Comparison of ENCODE assay signal across 18 mouse cellular contexts in the genomic region with DNA sequence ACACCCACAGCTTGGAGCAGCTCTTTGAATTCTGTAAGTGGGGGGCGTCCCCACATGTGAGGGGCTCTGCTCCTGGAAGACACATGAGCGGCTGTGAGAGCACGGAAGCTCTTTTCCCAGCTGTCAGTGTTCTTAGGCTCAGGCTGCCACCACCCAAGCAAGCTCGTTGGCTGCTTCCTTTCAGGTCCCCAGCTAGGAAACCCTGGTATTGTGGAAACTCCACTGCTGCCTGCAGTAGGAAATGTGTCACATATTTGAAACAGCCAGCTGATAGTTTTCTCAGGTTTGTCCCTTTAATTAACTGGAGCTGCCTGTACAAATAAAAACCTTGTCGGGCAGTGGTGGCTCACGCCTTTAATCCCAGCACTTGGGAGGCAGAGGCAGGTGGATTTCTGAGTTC.
A peak's percentile ranks its signal among the peaks of the same experiment; 100 is the strongest.
DNase-seq lines count a peak whose midpoint lies in the region; ATAC-seq and TF ChIP-seq lines count a peak whose summit lies in the region.
"Had no signal": no experiment of that assay in that cellular context is flagged by ENCODE, and none has a peak within 500 bp of the region (broad histone marks: within the 10 kb centered on the region; RNA-seq: fewer than 3 reads in every experiment).

No protein-coding gene starts in this region.

- H3K4me3 ChIP-seq in forebrain, embryonic 13.5 days, result no peak overlapping the region
- H3K4me3 ChIP-seq in forebrain, embryonic 15.5 days, result no peak overlapping the region
- H3K4me3 ChIP-seq in gastrocnemius, adult 2 months, result no peak overlapping the region
- no peak overlapping the region for H3K4me3 ChIP-seq in kidney, embryonic 15.5 days (replicated peaks)
- H3K4me3 ChIP-seq: embryonic facial prominence, embryonic 15.5 days; erythroblast, embryonic 14.5 days; hindbrain, embryonic 10.5 days; intestine, embryonic 15.5 days had no signal

- 55% methylated on average over 6 of the region's 6 CpGs for WGBS in forebrain, embryonic 13.5 days
- WGBS in forebrain, embryonic 15.5 days, result 53% methylated on average over 6 of the region's 6 CpGs
- WGBS in kidney, embryonic 15.5 days, result 69% methylated on average over 6 of the region's 6 CpGs

- no peak overlapping the region for H3K4me2 ChIP-seq in forebrain, embryonic 13.5 days
- H3K4me2 ChIP-seq in forebrain, embryonic 15.5 days (replicated peaks), result no peak overlapping the region
- H3K4me2 ChIP-seq in kidney, embryonic 15.5 days, result no peak overlapping the region
- H3K4me2 ChIP-seq: embryonic facial prominence, embryonic 15.5 days; hindbrain, embryonic 14.5 days; intestine, embryonic 15.5 days had no signal

- peaks cover 18% of the 10 kb centered on the region; the same call in 1 of the 2 replicates for H3K36me3 ChIP-seq in forebrain, embryonic 13.5 days (ENCODE audit: poor library complexity, severe bottlenecking)
- H3K36me3 ChIP-seq in forebrain, embryonic 15.5 days, result no peaks in the 10 kb centered on the region
- peaks cover 67% of the 10 kb centered on the region for H3K36me3 ChIP-seq in kidney, embryonic 15.5 days

- 0 out of 2 replicates have a peak, but pooled peaks have one; percentile 43 for ATAC-seq in forebrain, embryonic 13.5 days
- no peak for ATAC-seq in forebrain, embryonic 15.5 days (replicated peaks)
- ATAC-seq in kidney, embryonic 15.5 days (replicated peaks; ENCODE audit: low FRiP score), result no peak
- ATAC-seq: intestine, embryonic 15.5 days had no signal

- no peaks in the 10 kb centered on the region for H3K9me3 ChIP-seq in forebrain, embryonic 13.5 days (replicated peaks)
- H3K9me3 ChIP-seq in forebrain, embryonic 15.5 days, result no peaks in the 10 kb centered on the region
- H3K9me3 ChIP-seq in kidney, embryonic 15.5 days (replicated peaks), result no peaks in the 10 kb centered on the region
- H3K9me3 ChIP-seq: embryonic facial prominence, embryonic 15.5 days; hindbrain, embryonic 10.5 days; intestine, embryonic 15.5 days had no signal

- H3K4me1 ChIP-seq in forebrain, embryonic 13.5 days, result no peaks in the 10 kb centered on the region
- H3K4me1 ChIP-seq in forebrain, embryonic 15.5 days, result no peaks in the 10 kb centered on the region
- peaks cover 30% of the 10 kb centered on the region for H3K4me1 ChIP-seq in kidney, embryonic 15.5 days
- H3K4me1 ChIP-seq: embryonic facial prominence, embryonic 15.5 days had no signal

- no peak for DNase-seq in gastrocnemius, adult 2 months
- DNase-seq in gastrocnemius, postnatal 14 days, result no peak
- no peak for DNase-seq in kidney, adult 8-10 months
- no peak for DNase-seq in spleen, postnatal 4 days (ENCODE audit: low spot score in 2 of 2)
- DNase-seq: adrenal gland, postnatal 10 days; cerebellum, adult 18-20 months; cerebellum, adult 9-11 months; cerebellum, postnatal 36 days; heart, postnatal 14 days; kidney, adult 2 months had no signal

- intact Hi-C loops in gastrocnemius, adult 2 months (cut with DNase I), result no loop called here
- intact Hi-C loops in gastrocnemius, postnatal 14 days (cut with DNase I; ENCODE audit: low total_unique reads), result no loop called here

- H3K27me3 ChIP-seq in forebrain, embryonic 13.5 days, result no peaks in the 10 kb centered on the region
- H3K27me3 ChIP-seq in forebrain, embryonic 15.5 days, result no peaks in the 10 kb centered on the region
- no peaks in the 10 kb centered on the region for H3K27me3 ChIP-seq in kidney, embryonic 15.5 days
- H3K27me3 ChIP-seq: embryonic facial prominence, embryonic 15.5 days; intestine, embryonic 15.5 days had no signal

- H3K27ac ChIP-seq in forebrain, embryonic 13.5 days, result no peak overlapping the region
- no peak overlapping the region for H3K27ac ChIP-seq in forebrain, embryonic 15.5 days (replicated peaks)
- H3K27ac ChIP-seq in gastrocnemius, adult 2 months, result peak overlapping the region; percentile 69
- H3K27ac ChIP-seq in kidney, embryonic 15.5 days, result 0 out of 2 replicates have a peak overlapping the region, but pooled peaks have one; percentile 22
- H3K27ac ChIP-seq: embryonic facial prominence, embryonic 15.5 days; hindbrain, embryonic 10.5 days; hindbrain, embryonic 14.5 days; intestine, embryonic 15.5 days had no signal

- no peak for TF ChIP-seq CTCF in gastrocnemius, adult 2 months (IDR thresholded peaks at IDR 0.05)

- no peak overlapping the region for H3K9ac ChIP-seq in forebrain, embryonic 13.5 days
- H3K9ac ChIP-seq in forebrain, embryonic 15.5 days (replicated peaks), result no peak overlapping the region
- H3K9ac ChIP-seq in kidney, embryonic 15.5 days, result no peak overlapping the region
- H3K9ac ChIP-seq: embryonic facial prominence, embryonic 15.5 days; hindbrain, embryonic 14.5 days; intestine, embryonic 15.5 days had no signal

Comparison
In these comparisons a context has a peak if more than half of its experiments do, and no peak if none do; other contexts are left out.
1. H3K27ac ChIP-seq: peak in gastrocnemius, adult 2 months (single experiment) and kidney, embryonic 15.5 days (single experiment); none in forebrain, embryonic 13.5 days (single experiment) and forebrain, embryonic 15.5 days (single experiment).